Mouse (Mus musculus) Muller cell, postnatal 12 days (primary cell): ENCODE measurements at regions not wholly inside any gene's neighbourhood (a gene's known extent, or its start where the extent isn't known, plus 50 kb on each side); places are given as distances from the start of the nearest gene placed in this dataset.
A peak's percentile ranks its signal among the peaks of the same experiment; 100 is the strongest.
"Not testable (repeated sequence)": the region's sequence is repeated elsewhere in the genome, so short reads cannot be mapped to it uniquely, and the experiment has no call there.

Experiments used
- DNase-seq: peaks from one replicate; pipeline ENCODE4 v3.0.0-alpha.2; 2015; ENCODE audit errors: inconsistent ontology term

DNA sequence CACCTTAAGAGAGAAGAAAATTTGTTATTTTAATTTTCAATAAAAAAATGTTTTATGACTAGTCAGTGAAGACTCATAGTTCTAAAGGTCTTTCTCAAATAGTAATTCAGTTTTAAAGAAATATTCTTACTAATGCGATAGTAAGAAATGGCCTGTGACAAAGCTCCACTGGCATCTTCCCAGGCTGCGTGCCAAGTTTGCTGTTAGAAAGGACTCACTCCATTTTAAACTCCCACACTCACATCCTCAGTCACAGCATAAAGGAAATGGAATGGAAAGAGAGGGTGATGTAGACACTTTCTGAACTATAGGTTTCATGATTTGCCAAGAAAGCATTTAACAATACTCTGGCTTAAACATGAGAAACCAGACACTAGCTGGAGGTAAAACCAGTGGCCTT is 436.6 kb downstream of the Mei4 start:
- peak; percentile 63 for DNase-seq

DNA sequence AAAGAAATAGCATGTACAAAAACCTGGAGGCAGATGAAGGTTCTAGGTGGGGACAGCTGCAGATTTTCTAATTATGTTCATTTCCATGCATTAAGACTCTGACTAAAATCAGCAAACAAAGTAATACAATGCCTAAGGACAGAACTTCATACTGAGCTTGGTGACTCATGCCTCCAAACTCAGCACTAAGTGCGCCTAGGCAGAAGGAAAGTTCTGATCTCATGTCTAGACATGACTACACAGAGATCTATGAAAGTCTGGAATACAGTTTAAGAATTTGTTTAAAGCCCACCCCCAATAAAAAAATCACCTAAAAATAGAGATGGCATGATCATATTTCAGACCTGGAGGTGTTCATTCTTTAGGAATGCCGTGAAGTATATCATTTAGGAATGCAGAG is 442.8 kb downstream of the Mei4 start:
- DNase-seq, result peak; percentile 73

DNA sequence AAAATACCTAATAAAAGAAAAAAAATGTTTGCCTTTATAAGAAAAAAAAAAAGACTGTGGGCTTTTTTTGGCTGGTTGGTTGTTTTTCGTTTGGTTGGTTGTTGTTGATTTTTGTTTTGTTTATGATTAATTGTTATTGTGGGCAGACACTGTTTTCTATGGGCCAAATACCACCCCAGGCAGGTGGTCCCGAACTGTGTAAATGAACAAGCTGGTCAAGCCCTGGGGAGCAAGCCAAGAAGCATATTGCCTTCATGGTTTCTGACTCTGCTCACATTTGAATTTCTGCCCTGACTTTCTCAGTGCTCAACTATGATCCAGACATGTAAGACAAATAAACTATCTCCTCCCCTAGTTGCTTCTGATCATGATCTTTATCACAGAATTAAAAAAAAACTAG is 449.0 kb downstream of the Mei4 start:
- no peak for DNase-seq

DNA sequence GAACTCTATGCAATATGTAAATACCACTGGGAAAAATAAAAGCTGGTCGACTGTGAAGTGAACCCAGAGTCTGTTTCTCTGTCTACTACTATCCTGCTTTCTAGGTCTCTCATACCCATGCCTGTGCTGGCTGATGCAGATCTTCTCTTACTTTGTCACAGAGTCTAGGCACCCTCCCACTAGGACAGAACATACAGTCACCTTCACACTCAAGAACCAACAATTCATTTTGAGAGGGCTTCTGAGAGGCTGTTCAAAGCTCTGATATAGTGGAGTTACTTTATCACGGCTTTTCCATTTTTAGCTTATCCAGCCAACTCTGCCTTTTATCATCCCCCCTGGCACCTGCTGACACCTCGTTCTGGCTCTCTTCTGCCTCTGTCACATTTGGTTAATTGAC is 477.0 kb downstream of the Mei4 start:
- DNase-seq, result no peak

DNA sequence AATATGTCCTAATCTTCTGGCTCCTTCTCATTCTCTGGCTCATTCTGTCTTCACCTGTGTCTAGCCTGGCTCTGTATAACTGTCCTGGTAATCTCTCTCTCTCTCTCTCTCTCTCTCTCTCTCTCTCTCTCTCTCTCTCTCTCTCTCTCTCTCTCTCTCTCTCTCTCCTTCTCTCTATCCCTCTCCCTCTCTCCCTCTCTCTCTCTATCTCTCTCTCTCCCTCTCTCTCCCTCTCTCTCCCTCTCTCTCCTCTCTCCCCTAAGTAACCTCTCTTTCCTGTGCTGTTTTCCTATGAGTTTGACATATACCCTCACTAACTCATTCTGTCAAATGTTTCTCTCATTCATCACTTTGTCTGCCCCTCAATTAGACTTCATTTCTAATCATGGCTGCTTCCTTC is 478.6 kb upstream of the Irak1bp1 start:
- DNase-seq, result not testable (repeated sequence)

DNA sequence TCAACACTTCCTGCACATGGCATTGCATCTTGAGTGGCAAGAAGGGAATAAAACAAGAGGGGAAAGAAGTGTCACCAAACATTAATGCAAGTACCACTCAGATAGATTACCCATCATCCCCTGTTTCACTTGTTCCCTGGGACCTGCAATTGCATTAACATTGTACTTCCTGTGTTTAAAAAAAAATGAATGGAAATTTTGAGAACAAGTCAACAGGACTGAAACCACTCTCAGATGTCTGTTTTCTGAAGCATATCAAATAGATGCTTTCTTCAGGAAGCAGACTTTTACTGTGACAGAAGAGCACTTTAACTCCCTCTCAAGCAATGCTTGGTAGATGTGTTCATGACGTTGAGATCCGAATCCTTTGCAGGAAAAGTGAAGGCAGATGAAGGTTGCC is 469.8 kb upstream of the Irak1bp1 start:
- no peak for DNase-seq

DNA sequence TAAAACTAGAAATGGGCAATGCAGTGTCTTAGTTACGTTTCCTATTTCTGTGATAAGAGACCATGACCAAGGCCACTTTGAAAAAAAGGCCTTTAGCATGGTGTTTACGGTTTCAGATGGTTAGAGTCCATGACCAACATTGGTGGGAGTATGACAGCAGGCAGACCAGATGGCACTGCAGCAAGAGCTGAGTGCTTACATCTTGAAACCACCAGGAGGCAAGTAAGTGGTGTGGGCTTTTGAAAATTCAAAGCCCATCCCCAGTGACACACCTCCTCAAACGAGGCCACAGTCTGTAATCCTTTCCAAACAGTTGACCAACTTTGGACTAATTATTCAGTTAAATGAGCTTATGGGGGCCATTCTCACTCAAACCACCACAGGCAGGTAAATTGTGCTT is 427.0 kb upstream of the Irak1bp1 start:
- no peak for DNase-seq

DNA sequence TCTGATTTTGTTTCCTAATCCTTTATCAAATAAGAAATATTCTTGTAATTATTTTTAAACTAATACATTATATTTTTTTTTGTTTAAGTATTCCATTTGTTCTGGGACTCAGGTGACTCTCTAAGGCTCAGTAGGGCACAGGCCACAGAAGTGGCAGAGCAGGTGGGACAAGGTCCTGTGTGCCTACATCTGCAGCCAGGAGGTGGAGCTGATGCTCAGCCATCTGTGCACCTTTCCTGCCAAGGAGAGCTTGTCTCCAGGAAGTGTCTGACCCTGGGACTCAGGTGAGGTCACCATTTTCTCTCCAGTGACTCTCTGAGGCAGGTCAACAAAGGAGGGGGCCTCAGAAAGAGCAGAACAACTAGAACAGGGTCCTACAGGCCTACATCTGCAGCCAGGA is 425.3 kb upstream of the Irak1bp1 start:
- no peak for DNase-seq

DNA sequence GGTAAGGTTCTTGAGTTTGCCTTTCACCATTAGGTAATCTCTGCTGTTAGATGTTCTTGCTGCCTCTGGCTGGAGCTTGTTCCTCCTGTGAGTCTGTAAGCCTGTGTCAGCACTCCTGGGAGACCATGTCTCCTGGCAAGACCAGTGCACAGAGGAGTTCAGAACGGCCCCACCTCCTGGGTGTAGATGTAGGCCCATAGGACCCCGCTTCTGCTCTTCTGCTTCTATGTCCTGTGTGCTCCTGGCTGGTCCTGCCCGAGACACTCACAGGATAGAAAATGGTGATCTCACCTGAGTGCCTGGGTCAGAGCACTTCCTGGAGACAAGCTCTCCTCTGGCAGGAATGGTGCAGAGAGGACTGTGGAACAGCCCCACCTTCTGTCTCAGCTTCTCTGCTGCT is 422.2 kb upstream of the Irak1bp1 start:
- DNase-seq, result no peak

DNA sequence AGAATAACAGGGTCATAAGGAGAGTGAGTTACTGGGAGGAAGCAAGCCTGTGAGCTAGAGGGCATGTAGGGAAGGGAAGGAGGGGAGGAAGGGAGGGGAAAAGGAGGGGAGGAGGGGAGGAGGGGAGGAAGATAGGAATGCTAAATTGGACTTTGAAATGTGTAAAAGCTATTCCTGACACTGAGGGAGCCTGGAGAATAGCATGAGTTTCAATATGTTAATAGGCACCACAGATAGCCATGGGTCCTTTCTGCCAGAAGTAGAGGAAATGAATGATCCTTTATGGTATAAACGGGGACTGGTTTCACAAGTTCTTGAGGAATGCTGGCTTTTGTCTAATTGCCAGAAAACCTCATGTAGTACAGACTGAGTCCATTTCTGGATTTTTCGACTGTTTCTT is 420.4 kb upstream of the Irak1bp1 start:
- no peak for DNase-seq
